Mouse (Mus musculus) E14TG2a.4 (cell line): ENCODE data around the gene Prph.

Source experiments
- CTCF ChIP-seq: conservative IDR thresholded peaks from 2 replicates; pipeline ENCODE4 v1.5.1; 2014; ENCODE audit warnings: low read length
- POU5F1 ChIP-seq: IDR thresholded peaks from 2 replicates; pipeline ENCODE4 v1.6.1; 2014; ENCODE audit warnings: low read length, borderline replicate concordance

GRCm38 (mm10) chr15:99029619-99030584 is 25.1 kb upstream of the Prph start, which contains the start of gene Tuba1c:
- TF ChIP-seq CTCF = no peak
- TF ChIP-seq POU5F1 = no peak
